Mouse (Mus musculus): Measurements from ENCODE around the gene Asf1a.
A peak's percentile ranks its signal among the peaks of the same experiment; 100 is the strongest.
"Not testable (repeated sequence)": the region's sequence is repeated elsewhere in the genome, so short reads cannot be mapped to it uniquely, and the experiment has no call there.

Asf1a gene

GRCm38 (mm10) chr10:53641507-53641906 lies 45.0 kb downstream of the Asf1a start:
- peak; percentile 16 for DNase-seq (ENCODE audit: low read depth, low spot score)

DNA sequence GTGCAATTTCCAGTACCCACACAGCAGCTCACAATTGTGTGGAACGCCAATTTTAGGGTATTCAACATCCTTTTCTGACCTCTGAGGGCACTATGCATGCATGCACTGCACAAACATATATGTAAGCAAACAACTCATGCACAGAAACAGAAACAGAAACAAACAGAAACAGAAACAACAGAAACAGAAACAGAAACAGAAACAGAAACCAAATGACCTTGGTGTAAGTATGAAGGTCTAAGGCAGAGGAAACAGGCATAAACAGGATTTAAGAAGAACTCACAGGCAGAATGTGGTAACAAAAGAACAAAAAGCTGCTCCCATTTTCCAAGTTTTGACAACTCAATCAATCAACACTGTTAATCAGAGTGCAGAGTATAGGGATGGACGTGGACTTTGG lies 54.1 kb downstream of the Asf1a start:
- DNase-seq (ENCODE audit: low read depth, low spot score): no peak

DNA sequence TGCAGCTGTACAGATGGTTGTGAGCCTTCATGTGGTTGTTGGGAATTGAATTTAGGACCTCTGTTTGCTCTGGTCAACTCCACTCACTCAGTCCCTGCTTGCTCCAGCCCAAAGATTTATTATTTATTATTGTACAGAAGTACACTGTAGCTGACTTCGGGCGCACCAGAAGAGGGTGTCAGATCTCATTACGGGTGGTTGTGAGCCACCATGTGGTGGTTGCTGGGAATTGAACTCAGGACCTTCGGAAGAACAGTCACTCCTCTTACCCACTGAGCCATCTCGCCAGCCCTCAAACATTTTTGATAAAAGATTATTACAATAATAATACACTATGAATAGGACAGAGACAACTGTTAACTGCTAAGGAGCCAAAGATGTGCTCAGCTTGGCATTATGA lies 57.7 kb downstream of the Asf1a start:
- not testable (repeated sequence) for DNase-seq (ENCODE audit: low read depth, low spot score)
